Comparison of ENCODE assay signal across 29 mouse cellular contexts in genomic region chr16:26100167-26100566, GRCm38 (mm10). TPM values are rescaled to one million over a fixed set of nuclear protein-coding genes. Genes with fewer than 3 reads are reported as not detected.
DNase-seq lines count a peak whose midpoint lies in the region; ATAC-seq and TF ChIP-seq lines count a peak whose summit lies in the region.
"Had no signal": no experiment of that assay in that cellular context is flagged by ENCODE, and none has a peak within 500 bp of the region (broad histone marks: within the 10 kb centered on the region; RNA-seq: fewer than 3 reads in every experiment).

No protein-coding gene starts in this region.

- TF ChIP-seq CTCF in hindbrain, postnatal 0 days (IDR thresholded peaks at IDR 0.05; ENCODE audit: low read depth): no peak

- H3K27me3 ChIP-seq in hindbrain, postnatal 0 days (ENCODE audit: insufficient read depth, low read length): no peaks in the 10 kb centered on the region
- H3K27me3 ChIP-seq in hindbrain, embryonic 11.5 days (ENCODE audit: control insufficient read depth, insufficient read depth, low read length): no peaks in the 10 kb centered on the region
- H3K27me3 ChIP-seq in midbrain, embryonic 14.5 days (ENCODE audit: control insufficient read depth, insufficient read depth, low read length): peaks cover 20% of the 10 kb centered on the region
- peaks cover 27% of the 10 kb centered on the region for H3K27me3 ChIP-seq in midbrain, embryonic 10.5 days (ENCODE audit: low read depth, poor library complexity, severe bottlenecking)
- no peaks in the 10 kb centered on the region for H3K27me3 ChIP-seq in embryonic facial prominence, embryonic 15.5 days
- H3K27me3 ChIP-seq in forebrain, embryonic 10.5 days (ENCODE audit: poor library complexity, severe bottlenecking): peaks cover 26% of the 10 kb centered on the region
- H3K27me3 ChIP-seq: CH12.LX; heart, embryonic 15.5 days; limb, embryonic 12.5 days; neural tube, embryonic 12.5 days had no signal

- no peak overlapping the region for H3K4me2 ChIP-seq in hindbrain, postnatal 0 days (ENCODE audit: low read depth, low read length)
- H3K4me2 ChIP-seq in hindbrain, embryonic 11.5 days (replicated peaks; ENCODE audit: low read depth, low read length): no peak overlapping the region
- H3K4me2 ChIP-seq in midbrain, embryonic 14.5 days (ENCODE audit: low read length): no peak overlapping the region
- H3K4me2 ChIP-seq in embryonic facial prominence, embryonic 15.5 days (replicated peaks): no peak overlapping the region
- H3K4me2 ChIP-seq: forebrain, embryonic 12.5 days; heart, embryonic 15.5 days; hindbrain, embryonic 12.5 days; limb, embryonic 12.5 days; liver, embryonic 15.5 days; lung, embryonic 14.5 days; neural tube, embryonic 12.5 days had no signal

- DNase-seq in embryo, embryonic 10 days (ENCODE audit: low spot score): peak; percentile 26
- no peak for DNase-seq in embryo, embryonic 11 days
- DNase-seq in hindbrain, postnatal 0 days (ENCODE audit: low spot score): peak; percentile 49
- DNase-seq in hindbrain, embryonic 11.5 days (ENCODE audit: low spot score): no peak
- peak; percentile 48 for DNase-seq in midbrain, embryonic 14.5 days
- DNase-seq in midbrain, embryonic 10.5 days (ENCODE audit: low spot score): no peak
- DNase-seq in forebrain, embryonic 10.5 days (ENCODE audit: extremely low spot score, low spot score): no peak
- DNase-seq: adrenal gland, postnatal 10 days; cerebellum, adult 11 months; cerebellum, adult 9-10 months; cerebellum, postnatal 36 days; gastrocnemius, postnatal 25 days; heart, adult 11 months; kidney, adult 11 months; layer of hippocampus, adult 9-11 months; lung, embryonic 14.5 days; lung, postnatal 14 days had no signal

- no peak overlapping the region for H3K27ac ChIP-seq in hindbrain, postnatal 0 days
- H3K27ac ChIP-seq in hindbrain, embryonic 11.5 days (ENCODE audit: low read depth, low read length): no peak overlapping the region
- no peak overlapping the region for H3K27ac ChIP-seq in midbrain, embryonic 14.5 days (replicated peaks; ENCODE audit: low read depth, low read length)
- H3K27ac ChIP-seq in midbrain, embryonic 10.5 days (replicated peaks): no peak overlapping the region
- H3K27ac ChIP-seq in embryonic facial prominence, embryonic 15.5 days (replicated peaks): 0 out of 2 replicates have a peak overlapping the region, but pooled peaks have one; percentile 23
- no peak overlapping the region for H3K27ac ChIP-seq in forebrain, embryonic 10.5 days
- H3K27ac ChIP-seq: forebrain, embryonic 12.5 days; heart, embryonic 10.5 days; heart, embryonic 15.5 days; hindbrain, embryonic 12.5 days; kidney, postnatal 0 days; limb, embryonic 12.5 days; liver, embryonic 15.5 days; neural tube, embryonic 12.5 days had no signal

- no peaks in the 10 kb centered on the region for H3K4me1 ChIP-seq in hindbrain, postnatal 0 days (ENCODE audit: insufficient read depth, low read length)
- H3K4me1 ChIP-seq in hindbrain, embryonic 11.5 days (replicated peaks; ENCODE audit: control insufficient read depth, insufficient read depth, low read length): no peaks in the 10 kb centered on the region
- 0 out of 2 replicates have a peak, but pooled peaks cover 3% of the 10 kb centered on the region for H3K4me1 ChIP-seq in midbrain, embryonic 14.5 days (ENCODE audit: control insufficient read depth, insufficient read depth, low read length)
- H3K4me1 ChIP-seq in midbrain, embryonic 10.5 days: peaks cover 29% of the 10 kb centered on the region
- H3K4me1 ChIP-seq in embryonic facial prominence, embryonic 15.5 days: peaks cover 31% of the 10 kb centered on the region
- peaks cover 27% of the 10 kb centered on the region for H3K4me1 ChIP-seq in forebrain, embryonic 10.5 days
- H3K4me1 ChIP-seq: hindbrain, embryonic 12.5 days; liver, embryonic 15.5 days; neural tube, embryonic 12.5 days had no signal

- 35% methylated on average over 4 of the region's 4 CpGs for WGBS in hindbrain, postnatal 0 days
- 64% methylated on average over 4 of the region's 4 CpGs for WGBS in hindbrain, embryonic 11.5 days
- WGBS in midbrain, embryonic 14.5 days: 31% methylated on average over 4 of the region's 4 CpGs
- WGBS in midbrain, embryonic 10.5 days: 32% methylated on average over 4 of the region's 4 CpGs
- WGBS in embryonic facial prominence, embryonic 15.5 days: 23% methylated on average over 4 of the region's 4 CpGs
- WGBS in forebrain, embryonic 10.5 days: 25% methylated on average over 4 of the region's 4 CpGs

- peak; percentile 13; the same call in 1 of the 2 replicates for ATAC-seq in hindbrain, postnatal 0 days
- no peak for ATAC-seq in hindbrain, embryonic 11.5 days (ENCODE audit: low FRiP score)
- no peak for ATAC-seq in midbrain, embryonic 14.5 days (ENCODE audit: low FRiP score, low TSS enrichment)
- no peak for ATAC-seq in embryonic facial prominence, embryonic 15.5 days (ENCODE audit: insufficient number of reproducible peaks, low FRiP score, low TSS enrichment, low read depth)
- ATAC-seq: inflammation-experienced regulatory T-cells, adult 6 months had no signal

- H3K4me3 ChIP-seq in hindbrain, postnatal 0 days (ENCODE audit: low read length): no peak overlapping the region
- H3K4me3 ChIP-seq in hindbrain, embryonic 11.5 days (ENCODE audit: low read depth, low read length): no peak overlapping the region
- no peak overlapping the region for H3K4me3 ChIP-seq in midbrain, embryonic 14.5 days (replicated peaks; ENCODE audit: low read depth, low read length)
- no peak overlapping the region for H3K4me3 ChIP-seq in midbrain, embryonic 10.5 days
- H3K4me3 ChIP-seq in embryonic facial prominence, embryonic 15.5 days (replicated peaks): no peak overlapping the region
- H3K4me3 ChIP-seq in forebrain, embryonic 10.5 days: no peak overlapping the region
- H3K4me3 ChIP-seq: erythroblast, embryonic 14.5 days; forebrain, embryonic 12.5 days; heart, embryonic 10.5 days; heart, embryonic 15.5 days; hindbrain, embryonic 12.5 days; limb, embryonic 12.5 days; liver, embryonic 15.5 days; neural tube, embryonic 12.5 days had no signal

- H3K9me3 ChIP-seq in hindbrain, postnatal 0 days (ENCODE audit: low read length): no peaks in the 10 kb centered on the region
- H3K9me3 ChIP-seq in hindbrain, embryonic 11.5 days (ENCODE audit: control insufficient read depth, low read length): no peaks in the 10 kb centered on the region
- H3K9me3 ChIP-seq in midbrain, embryonic 14.5 days (ENCODE audit: control insufficient read depth, low read length): no peaks in the 10 kb centered on the region
- no peaks in the 10 kb centered on the region for H3K9me3 ChIP-seq in midbrain, embryonic 10.5 days (replicated peaks)
- no peaks in the 10 kb centered on the region for H3K9me3 ChIP-seq in embryonic facial prominence, embryonic 15.5 days (replicated peaks)
- no peaks in the 10 kb centered on the region for H3K9me3 ChIP-seq in forebrain, embryonic 10.5 days
- H3K9me3 ChIP-seq: forebrain, embryonic 12.5 days; heart, embryonic 10.5 days; heart, embryonic 15.5 days; hindbrain, embryonic 12.5 days; limb, embryonic 12.5 days; liver, embryonic 15.5 days; neural tube, embryonic 12.5 days had no signal

- H3K36me3 ChIP-seq in hindbrain, postnatal 0 days (ENCODE audit: insufficient read depth, low read length): no peaks in the 10 kb centered on the region
- no peaks in the 10 kb centered on the region for H3K36me3 ChIP-seq in hindbrain, embryonic 11.5 days (ENCODE audit: control insufficient read depth, insufficient read depth, low read length)
- no peaks in the 10 kb centered on the region for H3K36me3 ChIP-seq in midbrain, embryonic 14.5 days (ENCODE audit: control insufficient read depth, insufficient read depth, low read length)
- H3K36me3 ChIP-seq in midbrain, embryonic 10.5 days: no peaks in the 10 kb centered on the region
- H3K36me3 ChIP-seq in embryonic facial prominence, embryonic 15.5 days: no peaks in the 10 kb centered on the region
- no peaks in the 10 kb centered on the region for H3K36me3 ChIP-seq in forebrain, embryonic 10.5 days (replicated peaks)
- H3K36me3 ChIP-seq: forebrain, embryonic 12.5 days; heart, embryonic 15.5 days; hindbrain, embryonic 12.5 days; limb, embryonic 12.5 days; liver, embryonic 15.5 days; neural tube, embryonic 12.5 days had no signal

- H3K9ac ChIP-seq in hindbrain, postnatal 0 days (replicated peaks; ENCODE audit: low read length): no peak overlapping the region
- no peak overlapping the region for H3K9ac ChIP-seq in hindbrain, embryonic 11.5 days (ENCODE audit: low read depth, low read length)
- H3K9ac ChIP-seq in midbrain, embryonic 14.5 days (replicated peaks; ENCODE audit: low read length): no peak overlapping the region
- H3K9ac ChIP-seq in embryonic facial prominence, embryonic 15.5 days: no peak overlapping the region
- H3K9ac ChIP-seq: forebrain, embryonic 12.5 days; heart, embryonic 15.5 days; hindbrain, embryonic 12.5 days; limb, embryonic 12.5 days; liver, embryonic 15.5 days; lung, embryonic 14.5 days; neural tube, embryonic 12.5 days had no signal

RNA-seq across cellular contexts. Expression of gene P3h2, which starts 5.4 kb away (rescaled TPM):
- total RNA-seq in hindbrain, postnatal 0 days (2014; rRNA removed): 0.54 and 1.4 TPM in 2 replicates
- 0.78 and 0.83 TPM in 2 replicates for polyA plus RNA-seq in hindbrain, postnatal 0 days (2015; fragmentation: Nextera tagmentation; extraction: Ambion mirVana)
- polyA plus RNA-seq in hindbrain, embryonic 11.5 days (2014; fragmentation: Nextera tagmentation; extraction: Ambion mirVana): 1.8 and 2.8 TPM in 2 replicates
- polyA plus RNA-seq in midbrain, embryonic 14.5 days (2014; fragmentation: Nextera tagmentation; extraction: Ambion mirVana): 0.35 and 0.38 TPM in 2 replicates
- 1.5 and 2.7 TPM in 2 replicates for polyA plus RNA-seq in midbrain, embryonic 10.5 days (2016; fragmentation: Nextera tagmentation; extraction: Ambion mirVana)
- polyA plus RNA-seq in embryonic facial prominence, embryonic 15.5 days (2015; fragmentation: Nextera tagmentation; extraction: Ambion mirVana): 6.7 and 8.0 TPM in 2 replicates
- polyA plus RNA-seq in forebrain, embryonic 10.5 days (2016; fragmentation: Nextera tagmentation; extraction: Ambion mirVana): 2.5 and 2.9 TPM in 2 replicates
- polyA plus RNA-seq: erythroblast, embryonic 14.5 days had no signal

Comparison
In these comparisons a context has a peak if more than half of its experiments do, and no peak if none do; other contexts are left out.
1. DNase-seq: peak in embryo, embryonic 10 days (single experiment), hindbrain, postnatal 0 days (single experiment) and midbrain, embryonic 14.5 days (single experiment); none in embryo, embryonic 11 days (single experiment), hindbrain, embryonic 11.5 days (single experiment), midbrain, embryonic 10.5 days (single experiment) and forebrain, embryonic 10.5 days (single experiment).